Mouse (Mus musculus) bone marrow macrophage, adult 2 months (primary cell): Measurements from ENCODE around the gene Pof1b. TPM values are rescaled to one million over a fixed set of nuclear protein-coding genes. Genes with fewer than 3 reads are reported as not detected.
A peak's percentile ranks its signal among the peaks of the same experiment; 100 is the strongest.

Source experiments
- H3K27ac ChIP-seq: 2 replicates; pipeline ENCODE4 v1.5.1; 2012; ENCODE audit warnings: low read depth, low read length; ENCODE audit not compliant: insufficient read depth
- H3K4me1 ChIP-seq: 2 replicates; pipeline ENCODE4 v1.6.1; 2012; ENCODE audit warnings: low read length; ENCODE audit not compliant: control insufficient read depth, insufficient read depth
- H3K4me3 ChIP-seq: 2 replicates; pipeline ENCODE4 v1.5.1; 2012; ENCODE audit warnings: mild to moderate bottlenecking, low read length, moderate library complexity; ENCODE audit not compliant: insufficient read depth
- CTCF ChIP-seq: IDR thresholded peaks from 2 replicates; pipeline ENCODE4 v1.5.1; 2012; ENCODE audit warnings: low read depth, mild to moderate bottlenecking, low read length, moderate library complexity
- POLR2A ChIP-seq: IDR thresholded peaks from 2 replicates; pipeline ENCODE4 v1.6.1; 2012; ENCODE audit warnings: mild to moderate bottlenecking, low read depth, low read length, borderline replicate concordance
- polyA plus RNA-seq: library from polyadenylated mRNA; stranded (reverse); fragments of >200 nt; gene quantifications from 2 replicates; pipeline ENCODE4 v1.2.4, GENCODE M21; 2012; ENCODE audit not compliant: missing spikeins, insufficient read depth, insufficient read length

Pof1b gene
- polyA plus RNA-seq = not detected in 2 replicates

- Histone ChIP-seq H3K4me1 (no peaks in the 10 kb centered on the region), H3K27ac (no peak within 1 kb of the TSS), H3K4me3 (no peak within 1 kb of the TSS)
- no peak for TF ChIP-seq CTCF
- no peak for TF ChIP-seq POLR2A
Measured at GRCm38 (mm10) chrX:112698508-112698907, at the start of gene Pof1b. TSS of gene Pof1b (minus strand) at chrX:112698651.

- no peaks in the 10 kb centered on the region for H3K4me1 ChIP-seq
- no peak for TF ChIP-seq CTCF
- no peak for TF ChIP-seq POLR2A
- H3K27ac ChIP-seq = no peak overlapping the region
- no peak overlapping the region for H3K4me3 ChIP-seq
Measured at GRCm38 (mm10) chrX:112716587-112716986, 18.1 kb upstream of the Pof1b start.

GRCm38 (mm10) chrX:112694392-112694791 lies 4.1 kb downstream of the Pof1b start:
- no peaks in the 10 kb centered on the region for H3K4me1 ChIP-seq
- no peak overlapping the region for H3K4me3 ChIP-seq
- no peak overlapping the region for H3K27ac ChIP-seq
- TF ChIP-seq POLR2A (no peak), CTCF (no peak)

GRCm38 (mm10) chrX:112680605-112681004 lies 17.8 kb downstream of the Pof1b start:
- Histone ChIP-seq H3K4me1 (no peaks in the 10 kb centered on the region), H3K27ac (no peak overlapping the region), H3K4me3 (no peak overlapping the region)
- TF ChIP-seq POLR2A (no peak), CTCF (no peak)

GRCm38 (mm10) chrX:112675525-112675924 lies 22.9 kb downstream of the Pof1b start:
- Histone ChIP-seq H3K4me3 (no peak overlapping the region), H3K4me1 (no peaks in the 10 kb centered on the region), H3K27ac (no peak overlapping the region)
- TF ChIP-seq CTCF (no peak), POLR2A (no peak)

- Histone ChIP-seq H3K27ac (no peak overlapping the region), H3K4me1 (no peaks in the 10 kb centered on the region), H3K4me3 (no peak overlapping the region)
- no peak for TF ChIP-seq POLR2A
- TF ChIP-seq CTCF = no peak
Measured at GRCm38 (mm10) chrX:112601306-112602120, 96.9 kb downstream of the Pof1b start.

- no peak for TF ChIP-seq CTCF
- no peak for TF ChIP-seq POLR2A
- Histone ChIP-seq H3K4me1 (no peaks in the 10 kb centered on the region), H3K4me3 (peak within 1 kb of the TSS; percentile 8; the same call in 1 of the 2 replicates), H3K27ac (no peak within 1 kb of the TSS)
Measured at GRCm38 (mm10) chrX:112600511-112601305, 97.7 kb downstream of the Pof1b start, which contains the start of gene Zfp711. TSS of gene Zfp711 (plus strand) at chrX:112600526.

Other genes with a start within 250 kb of the Pof1b start
- not detected in 2 replicates for gene 2010106E10Rik, start 203.4 kb downstream of the Pof1b start, polyA plus RNA-seq
- gene Zfp711, start 98.1 kb downstream of the Pof1b start, polyA plus RNA-seq = not detected in 2 replicates